Mouse (Mus musculus) heart, postnatal 25 days (tissue): ENCODE results near the gene Lin7a. TPM values are rescaled to one million over a fixed set of nuclear protein-coding genes. Genes with fewer than 3 reads are reported as not detected.
A peak's percentile ranks its signal among the peaks of the same experiment; 100 is the strongest.

Source experiments
- DNase-seq: peaks from one replicate; pipeline ENCODE4 v3.0.0; 2022; ENCODE audit warnings: low spot score
- intact Hi-C: fragments of 180-260 bp; cut with DNase I; formaldehyde crosslinking; loops from one replicate; pipeline ENCODE4 v1.15.1; 2025
- total RNA-seq, 2 experiments: library from RNA; stranded (reverse); gene quantifications; 2 replicates each; pipeline ENCODE4 v1.2.3; 2021

The Lin7a gene
- total RNA-seq, 2 experiments from 2014 or later, result 1.2 to 1.4 TPM

GRCm38 (mm10) chr10:107313395-107313794 is 41.9 kb downstream of the Lin7a start:
- intact Hi-C loops, result no loop called here

GRCm38 (mm10) chr10:107315251-107315650 is 43.8 kb downstream of the Lin7a start:
- intact Hi-C loops, result no loop called here
- DNase-seq, result no peak

More at GRCm38 (mm10) chr10:107313395-107313794, 41.9 kb downstream of the Lin7a start:
- no peak for DNase-seq

GRCm38 (mm10) chr10:107315681-107316080 is 44.2 kb downstream of the Lin7a start:
- intact Hi-C loops, result no loop called here

GRCm38 (mm10) chr10:107316100-107316499 is 44.6 kb downstream of the Lin7a start:
- intact Hi-C loops, result no loop called here
- no peak for DNase-seq

More at GRCm38 (mm10) chr10:107315681-107316080, 44.2 kb downstream of the Lin7a start:
- DNase-seq, result no peak

- no peak for DNase-seq
- intact Hi-C loops, result no loop called here
Measured at GRCm38 (mm10) chr10:107319648-107320047, 48.2 kb downstream of the Lin7a start.

GRCm38 (mm10) chr10:107323865-107324264 is 52.4 kb downstream of the Lin7a start:
- intact Hi-C loops, result no loop called here

GRCm38 (mm10) chr10:107325558-107325957 is 54.1 kb downstream of the Lin7a start:
- intact Hi-C loops, result no loop called here

More at GRCm38 (mm10) chr10:107323865-107324264, 52.4 kb downstream of the Lin7a start:
- no peak for DNase-seq

GRCm38 (mm10) chr10:107339524-107339923 is 68.0 kb downstream of the Lin7a start:
- intact Hi-C loops, result no loop called here
- DNase-seq, result no peak

More at GRCm38 (mm10) chr10:107325558-107325957, 54.1 kb downstream of the Lin7a start:
- DNase-seq, result no peak

- DNase-seq, result no peak
- intact Hi-C loops, result no loop called here
Measured at GRCm38 (mm10) chr10:107341151-107341550, 69.7 kb downstream of the Lin7a start.

GRCm38 (mm10) chr10:107344200-107344599 is 72.7 kb downstream of the Lin7a start:
- intact Hi-C loops, result no loop called here
- no peak for DNase-seq

- intact Hi-C loops, result no loop called here
Measured at GRCm38 (mm10) chr10:107347842-107348241, 76.4 kb downstream of the Lin7a start.

GRCm38 (mm10) chr10:107351696-107352485 is 80.4 kb downstream of the Lin7a start:
- intact Hi-C loops, result no loop called here
- DNase-seq, result no peak

More at GRCm38 (mm10) chr10:107347842-107348241, 76.4 kb downstream of the Lin7a start:
- no peak for DNase-seq

- DNase-seq, result no peak
- intact Hi-C loops, result no loop called here
Measured at GRCm38 (mm10) chr10:107353483-107353882, 82.0 kb downstream of the Lin7a start.

GRCm38 (mm10) chr10:107358443-107359040 is 87.1 kb downstream of the Lin7a start:
- intact Hi-C loops, result no loop called here
- no peak for DNase-seq

GRCm38 (mm10) chr10:107359296-107359695 is 87.8 kb downstream of the Lin7a start:
- DNase-seq, result no peak

GRCm38 (mm10) chr10:107361546-107361945 is 90.1 kb downstream of the Lin7a start:
- DNase-seq, result peak; percentile 8

More at GRCm38 (mm10) chr10:107359296-107359695, 87.8 kb downstream of the Lin7a start:
- intact Hi-C loops, result no loop called here

GRCm38 (mm10) chr10:107362026-107362425 is 90.5 kb downstream of the Lin7a start:
- intact Hi-C loops, result no loop called here
- DNase-seq, result no peak

More at GRCm38 (mm10) chr10:107361546-107361945, 90.1 kb downstream of the Lin7a start:
- intact Hi-C loops, result no loop called here

- no peak for DNase-seq
- intact Hi-C loops, result no loop called here
Measured at GRCm38 (mm10) chr10:107363049-107363816, 91.7 kb downstream of the Lin7a start.

- no peak for DNase-seq
- intact Hi-C loops, result no loop called here
Measured at GRCm38 (mm10) chr10:107377218-107377617, 105.7 kb downstream of the Lin7a start.

GRCm38 (mm10) chr10:107381143-107381746 is 109.8 kb downstream of the Lin7a start:
- intact Hi-C loops, result no loop called here

More at GRCm38 (mm10) chr10:107381143-107381746, 109.8 kb downstream of the Lin7a start:
- no peak for DNase-seq
